Mouse (Mus musculus) cerebellum, postnatal 4 days (tissue): ENCODE measurements around the gene Lman1l.

ENCODE experiments used
- DNase-seq, 2 experiments: peaks; one replicate each; pipeline ENCODE4 v3.0.0; 2022; ENCODE audit warnings: low spot score in 2 of 2, mixed read lengths in 1 of 2

Gene Lman1l

DNA sequence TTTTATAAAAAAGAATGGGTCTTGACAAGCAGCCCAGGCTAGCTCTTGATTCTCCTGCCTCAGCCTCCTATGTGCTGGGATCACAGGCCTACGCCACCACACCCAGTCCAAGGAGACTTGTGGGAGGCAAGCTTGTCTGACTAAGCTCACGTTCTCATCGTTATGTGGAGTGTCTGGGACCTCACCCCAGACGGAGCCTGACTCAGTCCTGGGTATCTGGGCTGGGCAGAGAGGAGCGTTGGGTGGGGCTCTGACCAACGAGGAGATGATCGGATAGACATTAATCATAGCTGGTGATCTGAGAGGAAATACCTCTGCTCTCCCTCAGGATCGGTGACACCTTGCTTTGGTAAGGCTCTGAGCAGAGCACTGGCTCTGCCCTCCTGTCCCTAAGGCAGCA lies 1.7 kb downstream of the Lman1l start:
- no peak for DNase-seq

DNA sequence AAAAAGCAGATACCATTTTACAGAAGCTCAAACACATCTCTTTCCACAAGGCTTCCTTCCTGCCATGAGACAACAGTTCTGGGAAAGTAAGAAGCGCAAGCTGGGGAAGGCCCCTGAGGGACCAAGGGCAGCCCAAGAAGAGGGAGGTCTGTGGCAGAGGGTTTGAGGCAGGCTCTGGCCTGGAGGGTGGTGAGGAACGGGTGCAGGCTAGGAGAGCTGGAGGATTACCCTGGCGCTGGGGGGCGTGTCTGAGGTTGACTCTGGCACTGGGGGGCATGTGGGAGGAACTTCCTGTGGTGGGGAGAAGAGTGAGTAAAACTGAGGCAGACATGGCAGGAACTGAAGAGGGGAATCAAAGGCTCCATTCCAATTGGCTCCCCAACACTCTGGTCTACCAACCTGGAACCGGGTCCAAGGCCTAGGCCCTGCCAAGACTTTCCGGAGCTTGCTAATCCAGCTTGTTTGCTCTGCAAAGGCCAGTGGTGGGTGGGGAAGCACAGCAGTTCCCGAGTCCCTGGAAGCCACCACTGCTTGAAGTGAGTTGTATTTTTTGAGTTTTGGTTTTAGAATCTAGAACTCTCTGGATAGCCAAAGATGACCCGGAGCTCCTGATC lies 2.9 kb downstream of the Lman1l start:
- DNase-seq: no peak

GRCm38 (mm10) chr9:57614786-57615185 lies 5.8 kb downstream of the Lman1l start:
- DNase-seq: no peak

DNA sequence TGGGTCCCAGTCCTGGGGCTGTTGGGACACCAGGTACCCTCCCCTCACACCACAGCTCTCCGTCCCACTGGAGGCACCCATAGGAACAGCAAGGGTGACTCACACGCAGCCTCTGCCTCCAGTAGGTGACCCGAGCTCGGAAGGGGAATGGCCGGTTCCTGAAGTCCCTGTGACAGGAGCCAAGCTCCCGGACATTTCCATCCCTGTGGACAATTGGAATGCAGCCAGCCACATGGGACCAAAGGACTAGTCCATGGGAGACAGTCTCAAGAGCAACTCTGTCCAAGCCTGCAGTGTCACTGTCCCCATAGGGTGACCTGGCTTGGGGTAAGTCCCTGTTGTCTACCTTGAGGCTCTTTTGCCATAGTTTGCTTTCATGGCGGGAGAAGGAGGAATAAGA lies 6.6 kb downstream of the Lman1l start:
- DNase-seq: no peak

- no peak for DNase-seq
Observed at GRCm38 (mm10) chr9:57612587-57612986, 8.0 kb downstream of the Lman1l start.

- DNase-seq: no peak
Observed at GRCm38 (mm10) chr9:57610359-57610826, 10.2 kb downstream of the Lman1l start.

DNA sequence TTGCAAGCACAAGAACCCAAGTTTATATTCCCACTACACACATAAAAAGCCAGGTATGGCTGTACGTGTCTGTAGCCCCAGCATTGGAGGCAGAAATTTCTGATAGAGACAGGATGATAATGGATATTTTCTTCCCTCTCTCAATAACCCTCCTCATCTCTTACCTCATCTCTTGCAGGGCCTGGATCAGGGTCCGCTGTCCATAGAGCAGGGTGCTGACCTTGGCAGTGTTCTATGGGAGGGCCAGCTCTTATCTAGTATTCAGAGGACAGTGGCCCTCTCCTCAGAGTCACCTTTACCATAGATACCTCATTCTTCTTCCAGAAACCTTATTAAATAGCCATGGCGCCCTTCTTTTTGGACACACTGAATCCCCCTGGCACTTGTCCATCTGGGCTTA lies 10.8 kb downstream of the Lman1l start:
- DNase-seq: no peak

DNA sequence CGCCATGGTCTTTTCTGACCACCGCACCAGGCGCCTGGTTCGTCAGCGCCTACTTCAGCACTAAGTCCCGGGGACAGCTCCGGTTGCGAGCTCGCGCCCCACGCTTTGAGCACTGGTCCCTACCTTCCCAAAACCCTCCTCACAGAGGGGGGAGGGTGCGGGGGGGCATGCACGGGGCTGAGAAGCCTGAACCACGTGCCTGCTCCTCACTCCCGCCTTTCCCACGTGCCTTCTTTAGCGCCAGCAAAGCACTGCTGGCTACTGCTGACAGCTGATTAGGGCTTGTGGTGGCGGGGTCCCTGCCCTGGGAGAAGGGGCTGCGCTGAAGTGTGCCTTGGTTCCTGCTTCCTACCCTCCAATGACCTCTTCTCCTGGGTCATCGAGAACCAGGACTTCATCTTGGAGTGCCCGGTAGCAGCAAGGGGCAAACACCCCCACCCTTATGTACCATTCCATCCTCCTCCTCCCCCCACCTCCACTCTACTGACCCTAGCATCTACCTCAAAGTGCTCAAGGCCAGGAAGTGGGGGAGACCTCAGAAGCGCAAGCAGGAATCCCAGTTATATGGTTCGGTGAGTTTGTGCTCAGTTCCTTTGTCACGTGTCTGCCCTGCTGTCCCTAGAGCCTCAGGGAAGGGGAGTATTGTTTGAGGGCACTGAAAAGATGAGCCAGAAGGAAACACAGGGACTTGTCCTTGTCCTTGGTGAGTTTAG lies 14.3 kb downstream of the Lman1l start, which contains the start of gene Cplx3:
Cplx3 (minus strand) TSS at position 143 of the 713 bp plus-strand sequence.
- DNase-seq: no peak

GRCm38 (mm10) chr9:57605503-57605902 lies 15.1 kb downstream of the Lman1l start:
- DNase-seq: no peak

GRCm38 (mm10) chr9:57604875-57605274 lies 15.7 kb downstream of the Lman1l start:
- no peak for DNase-seq

DNA sequence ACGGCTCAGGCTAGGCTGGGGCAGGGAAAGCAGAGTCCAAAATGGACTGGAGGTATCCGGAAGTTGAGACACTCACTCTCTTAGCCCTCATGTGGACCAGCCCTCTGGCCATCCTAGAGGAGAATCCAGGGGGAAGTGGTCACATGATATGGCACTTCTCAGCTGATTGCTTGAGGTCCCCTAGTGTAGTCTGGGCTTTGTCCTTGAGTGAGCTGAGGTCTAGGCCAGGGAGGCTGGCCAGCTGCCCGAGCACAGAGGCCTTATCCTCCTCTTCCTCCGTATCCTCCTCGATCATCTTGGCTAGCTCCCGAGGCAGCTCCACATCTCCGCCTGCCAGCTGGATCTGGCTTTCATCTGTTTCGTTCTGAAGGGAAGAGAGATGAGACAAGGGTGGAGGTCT lies 18.5 kb downstream of the Lman1l start:
- DNase-seq: no peak

- DNase-seq: peak in 1 of 2 experiments; percentile 73
Observed at GRCm38 (mm10) chr9:57601353-57601706, 19.2 kb downstream of the Lman1l start.

- no peak for DNase-seq
Observed at GRCm38 (mm10) chr9:57600620-57601352, 19.8 kb downstream of the Lman1l start.

DNA sequence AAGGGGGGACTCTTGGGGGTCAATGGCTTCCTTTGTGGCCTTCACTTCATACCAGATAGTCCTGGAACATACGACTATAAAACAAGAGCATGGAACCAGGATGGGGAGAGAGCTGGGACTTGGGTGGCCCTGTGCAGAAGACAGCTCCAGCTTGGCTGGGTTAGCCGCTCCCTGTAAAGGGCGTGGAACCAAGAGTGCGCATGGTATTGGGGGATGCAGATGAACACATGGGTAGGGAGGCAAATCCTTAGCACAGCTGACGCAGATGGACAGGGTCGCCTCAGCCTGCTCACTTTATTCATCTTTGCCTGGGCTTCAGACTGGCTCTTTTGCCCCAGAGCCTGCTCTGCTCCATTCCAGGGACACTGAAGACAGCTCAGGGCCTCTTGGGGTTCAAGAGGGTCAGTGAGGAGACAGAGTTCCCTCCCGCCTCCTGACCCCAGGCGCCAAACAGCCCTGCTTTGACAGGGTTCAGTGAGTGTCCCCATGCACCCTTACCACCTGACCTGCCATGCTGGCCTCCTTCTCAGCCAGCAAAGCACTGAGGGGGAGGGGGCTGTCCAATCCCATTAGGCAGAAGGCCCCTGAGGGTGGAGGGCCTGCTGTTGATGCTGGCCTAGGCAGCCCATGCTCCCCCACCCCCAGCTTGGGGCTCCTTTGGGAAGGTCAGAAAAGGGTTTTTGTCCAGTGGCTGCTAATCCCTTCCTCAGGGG lies 21.6 kb downstream of the Lman1l start:
- DNase-seq: no peak

GRCm38 (mm10) chr9:57597929-57598382 lies 22.6 kb downstream of the Lman1l start:
- no peak for DNase-seq

- DNase-seq: no peak
Observed at GRCm38 (mm10) chr9:57597265-57597664, 23.3 kb downstream of the Lman1l start.

GRCm38 (mm10) chr9:57594174-57594509 lies 26.4 kb downstream of the Lman1l start:
- DNase-seq: no peak

GRCm38 (mm10) chr9:57593454-57594173 lies 27.0 kb downstream of the Lman1l start:
- no peak for DNase-seq

GRCm38 (mm10) chr9:57590726-57591125 lies 29.8 kb downstream of the Lman1l start:
- no peak for DNase-seq

GRCm38 (mm10) chr9:57589224-57590126 lies 31.1 kb downstream of the Lman1l start, which contains the start of gene Ulk3:
Ulk3 (plus strand) TSS chr9:57589452.
- DNase-seq: peak; percentile 46 to 68
